Mouse (Mus musculus) urinary bladder, adult 18-20 months (tissue): ENCODE measurements around the gene Rps27l.

Experiments used
- DNase-seq, 2 experiments: peaks; one replicate each; pipeline ENCODE4 v3.0.0; 2022; ENCODE audit warnings: low spot score in 2 of 2, mixed read lengths in 2 of 2

Gene Rps27l

DNA sequence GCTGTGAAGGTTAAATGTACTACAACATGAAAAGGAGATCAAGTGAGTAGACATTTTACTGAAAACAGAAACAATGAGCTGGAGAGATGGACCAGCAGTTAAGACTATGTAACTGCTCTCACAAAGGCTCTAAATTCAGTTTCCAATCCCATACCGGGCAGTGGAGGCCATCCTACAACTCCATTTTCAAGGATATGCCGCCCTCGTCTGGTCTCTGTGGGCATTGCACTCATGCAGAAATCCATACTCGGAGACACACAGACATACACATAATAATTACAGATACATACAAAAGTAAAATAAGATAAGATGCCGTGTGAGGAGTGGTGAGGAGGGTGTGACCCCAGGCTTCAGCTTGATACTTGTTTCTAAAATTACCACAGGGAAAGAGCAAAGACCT lies 34.6 kb downstream of the Rps27l start:
- peak in 1 of 2 experiments; percentile 65 for DNase-seq

DNA sequence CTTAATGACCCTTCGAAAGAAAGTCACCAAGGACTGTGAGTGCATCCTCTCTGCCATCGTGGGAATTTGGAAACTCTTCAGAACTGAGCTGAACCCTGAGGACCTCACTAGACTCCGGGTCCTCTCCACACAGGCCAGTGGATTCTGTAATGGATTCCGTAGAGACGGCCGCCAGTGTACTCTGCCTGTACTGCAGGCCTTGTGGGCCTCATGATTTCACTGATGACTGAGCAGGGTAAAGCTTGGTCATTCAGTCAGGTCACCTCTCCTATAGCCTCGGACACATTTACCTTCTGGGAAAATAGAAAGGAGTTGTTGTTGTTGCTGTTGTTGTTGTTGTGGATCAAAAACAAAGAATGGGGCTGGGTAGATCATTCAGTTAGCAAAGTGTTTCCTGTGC lies 36.2 kb downstream of the Rps27l start:
- DNase-seq = no peak

DNA sequence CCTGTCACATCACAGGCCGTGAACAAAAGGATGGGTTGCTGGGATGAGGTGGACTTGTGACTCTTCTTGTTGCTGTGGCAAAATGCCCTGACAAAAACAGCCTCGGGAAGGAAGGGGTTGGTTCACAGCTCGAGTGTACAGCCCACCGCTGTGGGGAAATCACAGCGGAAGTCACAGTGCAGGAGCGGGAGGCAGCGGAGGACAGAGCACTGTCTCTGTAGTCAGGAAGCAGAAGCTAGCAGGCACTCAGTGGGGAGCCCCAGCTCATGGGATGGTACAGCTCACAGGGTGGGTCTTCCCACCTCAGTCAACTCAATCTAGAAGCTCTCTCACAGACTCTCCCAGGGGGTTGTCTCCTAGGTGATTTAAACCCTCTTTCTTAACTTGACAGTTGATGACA lies 39.5 kb downstream of the Rps27l start:
- no peak for DNase-seq

- DNase-seq = no peak
These were observed 42.5 kb downstream of the Rps27l start for GRCm38 (mm10) chr9:66988198-66988887.

GRCm38 (mm10) chr9:66988888-66989414 lies 43.1 kb downstream of the Rps27l start:
- DNase-seq = no peak

GRCm38 (mm10) chr9:66989581-66989980 lies 43.7 kb downstream of the Rps27l start:
- no peak for DNase-seq

DNA sequence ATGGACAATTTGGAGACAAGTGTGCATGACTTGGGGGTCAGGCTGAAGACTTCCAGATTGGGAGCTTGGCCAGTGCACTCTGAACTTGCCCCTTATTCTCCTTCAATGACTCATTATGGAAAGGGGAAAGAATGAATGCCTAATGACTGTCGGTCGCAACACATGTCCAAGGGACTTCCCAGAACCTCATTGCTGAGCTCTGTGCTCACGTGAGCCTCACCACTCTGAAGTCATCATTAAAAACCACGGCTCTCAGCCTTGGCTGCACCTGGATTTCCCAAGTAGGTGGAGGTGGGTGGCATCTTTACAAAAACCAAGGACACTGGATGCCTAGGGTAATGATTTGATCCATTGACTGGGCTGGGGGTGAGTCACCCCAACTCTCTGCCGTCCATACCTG lies 44.2 kb downstream of the Rps27l start:
- no peak for DNase-seq

GRCm38 (mm10) chr9:66991021-66991749 lies 45.3 kb downstream of the Rps27l start:
- DNase-seq = no peak

DNA sequence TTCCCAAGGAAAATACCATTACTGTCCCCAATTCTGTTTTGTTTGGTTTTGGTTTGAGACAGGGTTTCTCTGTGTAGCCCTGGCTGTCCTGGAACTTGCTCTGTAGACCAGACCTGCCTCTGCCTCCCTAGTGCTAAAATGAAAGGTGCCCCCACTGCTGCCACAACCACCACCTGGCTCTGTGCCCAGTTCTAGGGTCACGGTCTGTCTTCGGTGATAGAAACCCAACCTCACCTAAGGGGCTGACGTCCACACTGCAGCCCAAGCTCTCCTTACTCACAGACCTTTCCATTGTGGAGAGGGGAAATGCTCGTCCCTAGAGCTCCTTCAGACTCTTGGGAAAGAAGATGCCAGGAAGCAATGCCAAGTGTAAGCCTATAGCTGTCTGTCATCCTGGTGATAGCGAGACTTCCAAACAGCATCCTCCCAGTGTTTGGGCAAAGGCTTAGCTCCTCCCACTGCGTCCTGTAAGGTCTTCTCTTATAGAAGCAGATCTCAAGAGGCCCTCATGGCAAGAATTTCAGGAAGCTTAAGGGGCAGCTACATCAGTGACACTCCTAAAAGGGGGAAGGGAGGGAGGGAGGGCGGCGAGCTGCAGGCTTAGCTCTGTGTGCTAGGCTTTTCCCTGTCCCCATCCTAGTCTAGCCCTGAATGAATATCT lies 46.0 kb downstream of the Rps27l start:
- DNase-seq = no peak
